In the genomic region with DNA sequence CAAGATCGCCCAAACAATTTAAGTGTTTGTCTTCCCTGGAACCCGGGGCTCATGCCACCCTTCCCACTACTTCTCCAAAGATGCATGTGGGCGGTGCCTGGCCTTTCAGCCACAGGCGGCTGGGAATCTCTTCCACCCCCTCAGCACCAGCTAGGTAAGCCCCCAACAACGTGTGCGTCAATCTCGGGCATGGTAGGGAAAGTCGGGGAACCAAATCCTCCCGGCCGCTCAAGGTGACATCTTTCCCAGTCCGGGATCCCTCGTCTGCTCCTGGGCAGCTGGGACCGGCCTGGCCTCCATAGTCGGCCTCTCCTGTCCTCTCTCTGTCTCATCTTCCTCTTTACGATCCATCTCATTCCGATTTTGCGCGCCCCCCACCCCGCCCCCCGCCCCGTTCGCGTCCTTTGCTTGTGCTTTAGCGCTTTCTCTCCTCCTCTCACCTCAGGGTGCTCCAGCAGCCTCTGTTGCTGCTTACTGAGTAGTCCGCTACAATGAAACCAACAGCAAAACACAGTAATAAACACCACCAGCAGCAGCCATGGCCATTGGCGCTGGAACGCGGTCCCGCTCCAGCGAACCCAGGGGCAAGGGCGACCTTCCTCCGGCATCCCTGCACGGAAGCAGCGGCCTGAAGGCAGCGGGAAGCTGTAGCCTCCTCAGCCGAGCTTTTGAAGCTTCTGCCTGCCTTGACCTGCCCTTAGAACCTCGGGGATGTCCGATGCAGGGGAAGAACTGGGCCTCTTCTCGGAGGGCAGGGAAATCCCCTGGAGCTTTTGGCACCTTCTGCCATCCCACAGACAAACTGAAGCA, we compare ENCODE assay signal across 8 mouse cellular contexts. TPM values are rescaled to one million over a fixed set of nuclear protein-coding genes. Genes with fewer than 3 reads are reported as not detected.
DNase-seq lines count a peak whose midpoint lies in the region; ATAC-seq and TF ChIP-seq lines count a peak whose summit lies in the region.

A gene (minus strand): TSS at position 784 of the 810 bp plus-strand sequence.

- 5% methylated on average over 39 of the region's 39 CpGs for WGBS in liver, embryonic 12.5 days (ENCODE audit: insufficient replicate concordance)
- 5% methylated on average over 39 of the region's 39 CpGs for WGBS in liver, postnatal 0 days (ENCODE audit: insufficient replicate concordance)
- WGBS in forebrain, postnatal 0 days, result 3% methylated on average over 39 of the region's 39 CpGs
- 3% methylated on average over 39 of the region's 39 CpGs for WGBS in midbrain, embryonic 13.5 days

- TF ChIP-seq EP300 in liver, postnatal 0 days (IDR thresholded peaks at IDR 0.05; ENCODE audit: low read depth), result no peak

- no peak within 1 kb of the TSS for H3K4me3 ChIP-seq in liver, embryonic 12.5 days
- no peak within 1 kb of the TSS for H3K4me3 ChIP-seq in liver, postnatal 0 days (ENCODE audit: low read depth, low read length)
- peak within 1 kb of the TSS; percentile 33 for H3K4me3 ChIP-seq in forebrain, postnatal 0 days (ENCODE audit: low read depth, low read length)
- H3K4me3 ChIP-seq in midbrain, embryonic 13.5 days (replicated peaks), result peak within 1 kb of the TSS; percentile 36

- no peak within 1 kb of the TSS for H3K9ac ChIP-seq in liver, embryonic 12.5 days
- H3K9ac ChIP-seq in liver, postnatal 0 days (replicated peaks), result no peak within 1 kb of the TSS
- H3K9ac ChIP-seq in forebrain, postnatal 0 days, result peak within 1 kb of the TSS; percentile 31
- H3K9ac ChIP-seq in midbrain, embryonic 13.5 days (replicated peaks), result peak within 1 kb of the TSS; percentile 50

- no peaks in the 10 kb centered on the region for H3K36me3 ChIP-seq in liver, embryonic 12.5 days
- no peaks in the 10 kb centered on the region for H3K36me3 ChIP-seq in liver, postnatal 0 days (replicated peaks; ENCODE audit: insufficient read depth, low read length)
- no peaks in the 10 kb centered on the region for H3K36me3 ChIP-seq in forebrain, postnatal 0 days (ENCODE audit: insufficient read depth)
- H3K36me3 ChIP-seq in midbrain, embryonic 13.5 days, result no peaks in the 10 kb centered on the region

- no peak within 1 kb of the TSS for H3K27ac ChIP-seq in liver, embryonic 12.5 days
- H3K27ac ChIP-seq in liver, postnatal 0 days (ENCODE audit: low read depth), result no peak within 1 kb of the TSS
- H3K27ac ChIP-seq in forebrain, postnatal 0 days (ENCODE audit: low read depth, low read length), result no peak within 1 kb of the TSS
- no peak within 1 kb of the TSS for H3K27ac ChIP-seq in midbrain, embryonic 13.5 days

- DNase-seq in liver, postnatal 0 days, result no peak
- DNase-seq in cerebellum, postnatal 14 days, result peak; percentile 35 to 38
- peak; percentile 9 for DNase-seq in forebrain, postnatal 0 days
- DNase-seq in urinary bladder, postnatal 4 days (ENCODE audit: low spot score in 2 of 2), result no peak
- no peak for DNase-seq in adrenal gland, adult 8-10 months

- H3K4me2 ChIP-seq in liver, embryonic 12.5 days, result peak within 1 kb of the TSS; percentile 27; the same call in 1 of the 2 replicates
- no peak within 1 kb of the TSS for H3K4me2 ChIP-seq in liver, postnatal 0 days (ENCODE audit: low read depth, low read length)
- H3K4me2 ChIP-seq in forebrain, postnatal 0 days (ENCODE audit: low read depth), result peak within 1 kb of the TSS; percentile 63
- peak within 1 kb of the TSS; percentile 63 for H3K4me2 ChIP-seq in midbrain, embryonic 13.5 days (replicated peaks)

- H3K27me3 ChIP-seq in liver, embryonic 12.5 days (replicated peaks), result peaks cover 75% of the 10 kb centered on the region
- peaks cover 48% of the 10 kb centered on the region for H3K27me3 ChIP-seq in liver, postnatal 0 days (ENCODE audit: insufficient read depth, low read length)
- H3K27me3 ChIP-seq in forebrain, postnatal 0 days (ENCODE audit: insufficient read depth, low read length), result peaks cover 18% of the 10 kb centered on the region
- H3K27me3 ChIP-seq in midbrain, embryonic 13.5 days, result peaks cover 44% of the 10 kb centered on the region

- no peak for ATAC-seq in liver, embryonic 12.5 days
- no peak for ATAC-seq in liver, postnatal 0 days
- ATAC-seq in forebrain, postnatal 0 days, result peak; percentile 34
- ATAC-seq in midbrain, embryonic 13.5 days, result peak; percentile 38; the same call in 1 of the 2 replicates
- ATAC-seq in frontal cortex, adult (ENCODE audit: low TSS enrichment), result no peak

- H3K9me3 ChIP-seq in liver, embryonic 12.5 days (replicated peaks), result peaks cover 8% of the 10 kb centered on the region; the same call in 1 of the 2 replicates
- H3K9me3 ChIP-seq in liver, postnatal 0 days (ENCODE audit: low read length), result 0 out of 2 replicates have a peak, but pooled peaks cover 5% of the 10 kb centered on the region
- no peaks in the 10 kb centered on the region for H3K9me3 ChIP-seq in forebrain, postnatal 0 days (ENCODE audit: low read length)
- no peaks in the 10 kb centered on the region for H3K9me3 ChIP-seq in midbrain, embryonic 13.5 days

- no peak for TF ChIP-seq CTCF in liver, postnatal 0 days (IDR thresholded peaks at IDR 0.05; ENCODE audit: low read depth)
- no peak for TF ChIP-seq CTCF in forebrain, postnatal 0 days (IDR thresholded peaks at IDR 0.05; ENCODE audit: low read depth)

- H3K4me1 ChIP-seq in liver, embryonic 12.5 days, result no peaks in the 10 kb centered on the region
- no peaks in the 10 kb centered on the region for H3K4me1 ChIP-seq in liver, postnatal 0 days (ENCODE audit: insufficient read depth)
- H3K4me1 ChIP-seq in forebrain, postnatal 0 days (ENCODE audit: insufficient read depth), result no peaks in the 10 kb centered on the region
- H3K4me1 ChIP-seq in midbrain, embryonic 13.5 days (replicated peaks), result peaks cover 10% of the 10 kb centered on the region

RNA-seq across cellular contexts. Expression of the gene that starts here (rescaled TPM):
- not detected in 2 replicates for polyA plus RNA-seq in liver, embryonic 12.5 days (2016; fragmentation: Nextera tagmentation; extraction: Ambion mirVana)
- not detected in 2 replicates for polyA plus RNA-seq in liver, postnatal 0 days (2015; fragmentation: Nextera tagmentation; extraction: Ambion mirVana)
- 1.3 TPM in 1 of 2 replicates, not detected in the other for total RNA-seq in forebrain, postnatal 0 days (2014; rRNA removed)
- 0.47 and 0.69 TPM in 2 replicates for polyA plus RNA-seq in forebrain, postnatal 0 days (2015; fragmentation: Nextera tagmentation; extraction: Ambion mirVana)
- polyA plus RNA-seq in midbrain, embryonic 13.5 days (2015; fragmentation: Nextera tagmentation; extraction: Ambion mirVana), result 0.44 and 0.82 TPM in 2 replicates
- not detected for total RNA-seq in adrenal gland, adult 8-10 months (2022)

Comparison
In these comparisons a context has a peak if more than half of its experiments do, and no peak if none do; other contexts are left out.
1. Peak in ATAC-seq, H3K4me3 ChIP-seq, H3K9ac ChIP-seq and H3K4me2 ChIP-seq in midbrain, embryonic 13.5 days; RNA of the gene not detected or under 1 TPM.
2. DNase-seq: peak in cerebellum, postnatal 14 days (2 of 2) and forebrain, postnatal 0 days (single experiment); none in liver, postnatal 0 days (single experiment), urinary bladder, postnatal 4 days (0 of 2) and adrenal gland, adult 8-10 months (single experiment).